Mouse (Mus musculus): ENCODE results near the gene Ate1.
"Not testable (repeated sequence)": the region's sequence is repeated elsewhere in the genome, so short reads cannot be mapped to it uniquely, and the experiment has no call there.

Ate1 gene

DNA sequence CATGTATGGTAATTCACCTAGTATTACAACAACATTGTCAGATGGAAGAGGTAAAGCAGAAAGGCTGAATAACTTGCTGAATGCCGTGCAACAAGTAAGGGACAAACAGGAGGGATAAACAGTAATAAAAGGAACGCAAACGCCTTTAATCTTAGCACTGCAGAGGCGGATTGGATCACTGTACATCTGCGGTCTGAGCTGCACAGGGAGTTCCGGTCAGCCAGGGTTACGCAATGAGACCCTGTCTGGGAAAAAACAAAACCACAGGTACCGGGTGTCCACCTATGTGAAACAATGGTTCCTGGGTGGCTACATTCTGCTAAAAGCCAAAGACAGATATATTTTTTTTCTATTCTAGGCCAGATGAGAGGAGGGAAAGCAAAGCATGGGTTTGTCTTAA, 3.3 kb upstream of the Ate1 start:
- DNase-seq (ENCODE audit: low read depth, low spot score) = no peak

DNA sequence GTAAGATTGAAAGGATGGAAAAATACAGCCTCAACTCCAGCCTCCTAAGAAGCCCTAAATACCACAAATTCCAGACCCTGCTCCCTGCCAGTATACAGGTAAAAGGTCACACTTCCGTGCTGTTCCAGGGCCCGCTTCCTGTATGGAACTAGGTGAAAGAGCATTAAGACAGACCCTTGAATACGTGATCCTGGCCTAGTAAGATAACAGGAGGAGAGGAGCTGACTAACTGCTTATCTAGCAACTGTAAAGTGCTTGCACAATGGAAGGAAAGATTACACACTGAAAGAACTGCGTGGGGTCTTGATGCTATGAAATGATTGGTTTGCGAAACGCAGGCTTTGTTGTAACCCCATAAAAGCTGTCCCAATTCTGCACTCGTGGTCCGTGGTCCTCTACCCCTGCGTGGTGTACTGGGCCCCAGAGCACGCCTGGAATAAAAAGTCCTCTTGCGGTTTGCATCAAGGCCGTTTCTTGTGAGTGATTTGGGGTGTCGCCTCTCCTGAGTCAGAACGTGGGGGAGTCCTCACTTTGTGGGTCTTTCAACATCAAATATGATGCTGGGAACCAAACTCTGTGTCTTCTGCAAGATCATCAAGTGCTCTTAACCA, 748 bp upstream of the Ate1 start:
- no peak for DNase-seq (ENCODE audit: low read depth, low spot score)

DNA sequence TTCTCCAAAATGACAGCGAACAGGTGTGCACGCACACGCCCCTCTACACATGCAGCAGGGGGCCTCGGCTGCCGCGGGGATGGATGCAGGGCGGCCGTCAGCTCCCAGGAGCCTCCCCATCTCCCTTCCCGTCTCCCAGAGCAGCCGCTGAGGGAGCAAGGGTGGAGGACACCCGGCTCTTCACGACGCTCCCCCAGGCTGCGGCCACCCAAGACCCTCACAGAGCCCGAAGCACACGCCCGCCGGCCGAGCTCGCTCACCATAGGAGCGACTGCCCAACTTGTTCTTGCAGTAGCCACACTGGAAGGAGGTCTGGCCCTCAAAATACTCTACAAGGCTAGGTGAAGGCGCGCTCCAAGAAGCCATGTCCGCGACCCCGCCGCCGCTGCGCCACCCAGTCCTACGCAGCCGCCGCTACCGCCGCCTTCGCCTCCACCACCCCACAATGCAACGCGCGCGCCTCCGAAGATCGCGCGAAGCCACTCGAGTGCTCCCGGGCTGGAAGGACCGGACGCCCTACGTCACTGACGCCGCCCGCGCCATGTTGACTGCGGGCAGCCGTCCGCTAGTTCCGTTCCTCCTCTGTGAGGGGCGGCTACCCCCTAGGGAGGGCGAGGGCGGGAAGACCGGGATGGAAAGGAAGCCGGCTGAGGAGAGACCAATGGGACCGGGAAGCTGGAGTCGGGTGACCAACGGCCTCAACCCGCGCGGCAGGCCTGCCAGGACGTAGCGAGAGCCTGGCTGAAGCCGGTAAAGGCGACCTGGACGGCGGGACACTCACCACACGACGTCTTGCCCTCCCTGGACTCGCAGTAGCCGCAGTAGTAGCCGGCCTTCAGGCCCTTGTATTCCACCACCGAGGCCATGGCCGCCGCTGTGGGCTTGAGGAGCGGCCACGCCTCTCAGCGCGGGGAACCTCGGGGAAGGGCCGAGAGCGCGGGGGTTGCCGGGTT, 797 bp downstream of the Ate1 start:
- peak; percentile 99 for DNase-seq (ENCODE audit: low read depth, low spot score)

DNA sequence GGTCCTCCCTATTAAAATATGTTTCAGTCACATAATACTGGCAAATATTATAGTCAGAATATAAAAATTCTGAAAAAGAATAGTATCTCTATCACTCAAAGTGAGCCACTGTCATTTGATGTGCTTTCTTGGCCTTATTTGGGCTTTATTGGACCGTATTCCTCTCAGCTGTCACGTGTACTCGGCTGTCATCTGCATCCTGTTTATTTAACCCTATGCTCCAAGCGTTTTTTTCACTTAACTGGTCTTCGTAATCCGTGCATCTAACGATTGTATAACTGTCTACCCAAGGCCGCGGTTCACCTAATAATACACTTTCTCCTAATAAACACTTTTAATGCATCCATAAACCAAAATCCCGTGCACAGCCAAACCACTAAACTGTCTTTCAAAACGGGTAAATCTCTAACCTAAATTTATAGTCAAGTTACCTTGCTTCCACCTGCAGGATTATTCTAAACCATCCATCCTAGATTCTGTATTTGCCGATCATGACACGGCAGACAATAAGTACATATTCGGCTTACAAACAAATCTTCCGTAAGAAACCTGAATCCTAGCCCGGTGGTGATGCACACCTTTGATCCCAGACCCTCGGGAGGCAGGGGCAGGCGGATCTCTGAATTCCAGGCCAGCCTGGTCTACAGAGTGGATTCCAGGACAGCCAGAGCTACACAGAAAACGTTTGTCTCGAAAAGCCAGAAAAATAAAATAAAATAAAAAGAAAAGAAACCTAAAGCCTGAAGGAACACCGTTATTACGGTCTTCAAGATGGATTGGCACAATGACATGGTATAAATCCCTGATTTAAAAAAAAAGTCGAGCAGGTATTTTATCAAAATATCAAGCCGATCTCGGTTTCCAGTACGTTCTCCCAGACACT, 1.7 kb downstream of the Ate1 start:
- DNase-seq (ENCODE audit: low read depth, low spot score) = no peak

DNA sequence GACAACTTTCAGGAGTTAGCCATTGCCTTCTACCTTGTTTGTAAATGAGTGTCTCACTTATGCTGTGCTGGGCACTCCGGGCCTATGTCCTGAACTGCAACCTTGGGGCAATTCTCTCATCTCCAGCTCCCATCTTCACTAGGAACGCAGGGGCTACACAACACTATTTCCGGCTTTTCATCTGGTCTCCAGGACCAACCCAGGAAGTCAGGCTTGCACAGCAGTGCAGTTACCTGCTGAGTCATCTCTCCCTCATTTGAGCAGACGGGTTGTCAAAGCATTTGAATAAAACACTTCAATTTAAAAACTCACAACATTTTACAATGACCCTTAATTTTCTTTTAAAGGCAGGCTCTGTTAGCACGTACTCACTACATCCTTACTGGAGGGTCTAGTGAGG, 9.9 kb downstream of the Ate1 start:
- no peak for DNase-seq (ENCODE audit: low read depth, low spot score)

DNA sequence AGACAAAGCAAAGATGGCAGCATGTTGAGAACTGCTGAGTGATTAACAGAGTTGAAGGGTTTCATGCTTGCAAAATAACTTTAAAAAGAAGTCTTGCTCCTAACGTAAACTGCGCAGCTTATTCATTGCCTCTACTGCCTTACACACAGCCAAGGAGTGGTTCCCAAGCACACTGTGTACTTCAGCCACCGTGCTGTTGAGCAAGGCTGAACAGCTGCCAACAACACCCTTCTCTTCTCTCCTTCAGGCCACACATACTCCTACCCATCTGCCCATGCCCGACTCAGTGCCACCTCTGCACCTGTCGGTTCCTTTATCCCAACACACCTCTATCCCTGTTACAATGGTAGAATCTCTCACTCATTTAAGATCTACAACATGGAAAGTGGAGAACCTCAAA, 17.2 kb downstream of the Ate1 start:
- no peak for DNase-seq (ENCODE audit: low read depth, low spot score)

DNA sequence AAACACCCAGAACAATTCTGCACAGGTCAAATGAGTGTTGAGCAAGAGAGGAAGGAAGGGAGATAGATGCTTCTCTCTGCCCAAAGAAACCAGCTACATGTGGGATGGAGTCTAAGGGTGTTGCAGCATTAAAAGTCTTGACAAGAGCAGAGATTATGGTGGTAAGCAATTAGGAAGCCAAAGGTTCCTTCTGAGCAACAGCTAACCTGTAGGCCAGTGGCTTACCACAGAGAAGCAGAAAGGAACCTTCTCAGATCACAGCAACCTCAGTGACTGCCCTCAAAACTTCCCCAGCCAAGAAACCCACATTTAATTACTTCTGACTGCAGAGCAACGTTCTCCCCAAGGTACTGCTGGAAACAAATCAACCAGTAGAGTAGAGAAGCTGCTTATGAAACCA, 18.7 kb downstream of the Ate1 start:
- DNase-seq (ENCODE audit: low read depth, low spot score) = no peak

DNA sequence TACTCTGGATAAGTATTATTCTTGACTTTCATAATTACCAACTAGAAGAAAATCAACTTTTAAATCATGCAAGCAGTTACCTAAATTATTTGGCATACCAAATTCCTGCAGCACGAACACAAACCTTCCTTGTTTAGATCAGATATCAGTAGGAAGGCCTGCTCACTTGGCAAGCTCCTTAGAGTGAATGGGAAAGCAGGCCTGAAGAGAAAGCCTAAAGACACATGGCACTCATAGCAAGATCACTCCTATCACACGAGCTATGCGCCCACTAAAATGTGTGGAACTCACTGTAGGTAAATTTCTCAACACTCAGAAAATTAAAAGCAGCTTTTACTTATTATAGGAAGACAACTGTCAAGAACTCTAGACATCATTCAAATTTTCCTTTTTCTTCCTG, 26.8 kb downstream of the Ate1 start:
- DNase-seq (ENCODE audit: low read depth, low spot score) = no peak

DNA sequence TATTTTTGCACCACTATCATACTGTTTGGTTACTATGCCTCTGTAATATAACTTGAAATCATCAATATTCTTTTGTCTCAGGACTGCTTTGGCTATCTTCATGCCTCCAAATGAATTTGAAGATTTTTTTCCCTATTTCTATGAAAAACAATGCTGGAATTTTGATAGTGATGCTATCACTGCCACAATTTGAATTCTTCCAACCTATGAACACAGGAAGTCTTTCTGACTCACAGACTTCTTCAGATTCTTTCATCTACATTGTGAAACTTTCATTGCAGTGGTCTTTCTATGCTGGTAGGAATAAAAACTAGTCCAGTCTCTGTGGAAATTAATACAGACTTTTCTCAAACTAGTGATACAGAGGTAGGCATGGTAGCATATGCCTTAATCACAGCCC, 28.1 kb downstream of the Ate1 start:
- DNase-seq (ENCODE audit: low read depth, low spot score) = no peak

DNA sequence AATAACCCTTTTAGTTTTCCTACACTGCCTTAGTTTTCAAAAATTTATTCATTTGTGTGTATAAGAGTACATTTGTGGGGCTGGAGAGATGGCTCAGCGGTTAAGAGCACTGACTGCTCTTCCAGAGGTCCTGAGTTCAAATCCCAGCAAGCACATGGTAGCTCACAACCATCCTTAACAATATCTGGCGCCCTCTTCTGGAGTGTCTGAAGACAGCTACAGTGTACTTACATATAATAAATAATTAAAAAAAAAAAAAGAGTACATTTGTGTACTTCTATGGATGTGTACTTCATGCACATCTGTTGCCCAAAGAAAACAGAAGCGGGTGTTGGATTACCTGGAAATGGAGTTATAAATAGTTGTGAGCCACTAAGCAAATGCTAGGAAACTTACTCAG, 41.2 kb downstream of the Ate1 start:
- DNase-seq (ENCODE audit: low read depth, low spot score) = not testable (repeated sequence)

DNA sequence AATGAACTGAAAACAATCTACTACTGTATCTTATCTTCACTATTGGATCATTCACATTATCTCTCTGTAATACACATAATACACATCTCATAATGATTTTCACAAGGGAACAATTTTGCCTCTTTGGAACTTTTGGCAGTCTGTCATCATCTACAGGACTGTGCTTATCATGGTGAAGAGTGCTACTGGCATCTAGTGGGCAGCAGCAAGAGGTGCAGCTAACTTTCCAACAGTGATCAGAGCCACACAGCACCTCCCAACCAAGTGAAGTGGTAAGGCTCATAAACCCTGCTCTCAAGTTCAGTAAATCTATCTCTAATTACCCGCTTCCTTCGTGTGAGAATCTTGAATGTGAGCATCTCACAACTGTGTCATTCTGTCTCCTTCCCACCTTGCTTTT, 44.2 kb downstream of the Ate1 start:
- peak; percentile 61 for DNase-seq (ENCODE audit: low read depth, low spot score)

DNA sequence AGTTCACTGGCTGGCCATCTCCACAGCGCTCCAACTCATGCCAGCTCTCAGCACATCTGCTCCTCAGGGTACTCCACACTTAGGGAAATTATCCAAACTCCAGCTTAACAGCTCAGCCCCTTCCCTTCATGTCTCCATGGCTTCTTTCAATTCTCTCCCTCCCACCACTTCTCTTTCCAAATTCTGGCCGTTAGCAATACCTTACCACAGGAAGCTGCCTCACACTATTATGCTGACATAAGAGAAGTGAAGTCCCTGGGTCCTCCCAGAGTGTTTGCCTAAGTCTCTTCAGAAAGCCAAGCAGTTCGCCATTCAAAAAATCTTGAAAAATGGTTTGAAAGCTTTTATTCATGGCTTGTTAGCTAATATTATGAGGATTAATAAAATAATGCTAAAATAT, 46.3 kb downstream of the Ate1 start:
- DNase-seq (ENCODE audit: low read depth, low spot score) = no peak

DNA sequence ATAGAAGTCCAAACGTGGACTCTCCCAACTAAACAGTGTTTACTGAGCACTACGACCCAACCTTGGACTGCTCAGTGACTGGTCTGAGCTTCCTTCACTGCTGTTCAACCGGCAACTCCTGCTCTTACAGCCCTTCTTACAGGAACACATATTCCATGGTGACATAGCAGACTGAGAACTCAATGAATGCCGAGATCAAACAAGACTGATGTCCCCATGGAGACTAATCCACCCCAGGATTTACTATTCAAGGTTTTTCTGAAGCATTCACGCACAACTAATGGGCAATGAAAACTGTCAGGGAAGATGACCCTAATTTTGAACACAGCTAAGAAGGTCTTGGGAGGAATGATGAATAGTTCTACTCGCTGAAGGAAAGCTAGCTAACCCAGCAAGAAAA, 47.5 kb downstream of the Ate1 start:
- DNase-seq (ENCODE audit: low read depth, low spot score) = peak; percentile 39

DNA sequence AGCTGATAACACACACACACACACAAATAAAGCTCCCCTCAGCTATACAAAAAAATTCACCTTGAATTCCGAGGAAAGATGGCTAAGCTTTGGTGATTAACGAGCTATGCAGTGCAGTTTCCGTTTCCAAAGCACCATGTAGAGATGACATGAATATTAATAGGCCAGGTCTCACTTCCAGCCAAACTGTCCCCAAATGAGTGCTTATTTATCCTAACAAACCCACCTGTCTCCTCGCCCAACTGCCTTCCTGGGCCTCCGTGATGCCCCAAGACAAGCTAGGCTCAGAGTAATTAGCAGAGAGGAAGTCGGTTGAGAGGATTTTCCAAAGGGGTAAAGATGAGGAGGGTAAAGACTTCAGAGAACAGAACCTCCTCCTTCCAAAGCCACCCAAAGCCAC, 49.1 kb downstream of the Ate1 start:
- no peak for DNase-seq (ENCODE audit: low read depth, low spot score)

DNA sequence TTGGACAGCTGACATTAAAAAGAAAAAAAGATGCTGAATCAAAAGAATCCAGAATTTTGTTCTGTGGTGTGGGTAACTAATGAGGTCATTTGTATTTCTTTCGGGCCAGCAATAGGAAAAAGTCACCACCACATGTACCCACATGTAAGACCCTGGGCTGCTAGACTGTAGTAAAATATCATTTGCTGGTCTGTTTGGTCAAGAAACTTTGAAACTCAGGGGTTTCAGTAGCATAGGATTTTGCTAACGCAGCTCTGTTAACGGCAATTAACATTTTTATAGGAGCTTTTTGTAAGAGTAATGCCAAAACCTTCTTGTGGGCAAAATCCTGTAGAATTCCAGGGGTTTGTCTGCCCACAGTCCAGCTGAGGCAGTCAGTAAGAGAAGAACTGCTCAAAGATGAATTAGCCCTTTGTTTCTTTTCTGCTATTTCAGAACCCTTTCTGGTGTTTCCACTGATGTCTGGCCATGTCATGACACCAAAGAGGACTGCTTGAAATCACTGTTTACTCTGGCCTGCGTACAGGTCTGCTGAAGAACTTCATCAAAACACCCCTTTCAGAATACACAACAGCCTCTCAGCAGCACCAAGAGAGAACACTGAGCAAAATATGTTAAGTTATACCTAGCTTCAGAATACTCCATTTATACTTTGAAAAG, 64.5 kb downstream of the Ate1 start:
- DNase-seq (ENCODE audit: low read depth, low spot score) = no peak

DNA sequence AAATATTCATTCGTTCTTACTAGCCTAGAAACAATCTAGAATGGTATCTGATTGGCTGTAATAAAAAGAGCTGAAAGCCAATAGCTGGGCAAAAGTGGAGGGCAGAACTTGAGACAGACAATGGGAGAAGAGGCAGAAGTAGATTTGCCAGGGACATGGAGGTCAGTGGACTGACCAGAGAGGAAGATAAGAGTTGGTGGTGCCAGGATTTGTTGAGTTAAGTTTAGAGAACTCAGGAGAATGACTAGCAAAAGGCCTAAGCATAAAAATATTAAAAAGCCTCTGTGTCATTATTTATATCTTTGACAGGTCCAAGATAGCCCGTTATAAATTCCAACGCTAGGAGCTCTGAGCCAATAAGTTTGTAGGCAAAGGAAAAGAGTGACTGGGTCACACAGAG, 65.9 kb downstream of the Ate1 start:
- DNase-seq (ENCODE audit: low read depth, low spot score) = no peak

DNA sequence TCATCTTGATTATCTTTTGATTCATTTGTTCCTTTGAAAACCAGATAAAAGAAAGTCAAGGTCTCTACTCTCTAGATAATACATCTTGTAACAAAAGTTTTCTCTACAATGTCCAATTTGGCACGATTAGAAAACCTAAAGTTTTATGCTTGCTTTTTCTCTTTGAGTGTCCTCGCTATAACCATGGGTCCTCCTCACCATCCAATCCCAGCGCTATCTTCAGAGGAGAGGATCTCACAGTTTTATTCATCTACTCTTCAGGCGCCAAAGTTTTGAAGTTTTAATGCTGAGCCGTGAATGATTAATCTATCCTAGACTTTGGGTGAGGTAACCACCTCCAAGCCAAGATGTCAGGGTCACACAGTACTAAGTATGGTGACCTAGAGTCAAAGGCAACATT, 84.4 kb downstream of the Ate1 start:
- DNase-seq (ENCODE audit: low read depth, low spot score) = no peak

DNA sequence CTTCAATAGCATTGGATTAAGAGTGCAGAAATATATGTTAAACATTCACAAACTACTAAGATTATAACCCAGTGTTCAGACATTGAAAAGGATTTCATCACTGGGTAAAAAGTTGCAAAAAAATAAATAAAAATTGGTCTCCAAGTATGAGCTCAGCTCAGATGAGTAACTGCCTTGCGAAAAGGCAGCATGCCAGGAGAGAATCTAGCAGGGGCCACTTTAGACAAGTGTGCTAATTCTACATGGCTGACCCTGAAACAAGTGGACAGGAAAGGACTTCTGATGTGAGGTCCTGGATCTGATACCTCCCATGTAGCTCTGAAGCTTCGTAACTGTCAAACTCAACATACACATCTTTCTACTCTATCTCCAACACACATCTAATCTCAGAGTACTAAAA, 88.0 kb downstream of the Ate1 start:
- DNase-seq (ENCODE audit: low read depth, low spot score) = no peak

DNA sequence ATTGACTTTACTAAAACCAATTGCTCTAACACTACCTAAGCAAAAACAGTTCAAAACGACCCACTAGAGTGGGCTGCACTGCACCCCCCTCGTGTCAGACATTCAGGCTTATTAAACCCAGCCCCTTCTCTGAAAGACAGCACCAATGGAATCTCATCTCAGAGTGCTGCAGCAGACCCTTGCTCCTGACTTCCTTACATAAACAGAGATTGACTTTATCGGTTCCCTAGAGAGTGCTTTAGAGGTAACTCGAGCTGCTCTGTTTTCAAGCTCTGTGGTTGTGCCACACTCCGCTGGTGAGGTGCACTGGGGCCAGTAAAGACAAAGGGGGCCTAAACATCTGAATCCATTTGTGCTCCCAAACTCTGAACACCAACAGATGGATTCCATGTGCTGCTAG, 93.6 kb downstream of the Ate1 start:
- peak; percentile 68 for DNase-seq (ENCODE audit: low read depth, low spot score)

DNA sequence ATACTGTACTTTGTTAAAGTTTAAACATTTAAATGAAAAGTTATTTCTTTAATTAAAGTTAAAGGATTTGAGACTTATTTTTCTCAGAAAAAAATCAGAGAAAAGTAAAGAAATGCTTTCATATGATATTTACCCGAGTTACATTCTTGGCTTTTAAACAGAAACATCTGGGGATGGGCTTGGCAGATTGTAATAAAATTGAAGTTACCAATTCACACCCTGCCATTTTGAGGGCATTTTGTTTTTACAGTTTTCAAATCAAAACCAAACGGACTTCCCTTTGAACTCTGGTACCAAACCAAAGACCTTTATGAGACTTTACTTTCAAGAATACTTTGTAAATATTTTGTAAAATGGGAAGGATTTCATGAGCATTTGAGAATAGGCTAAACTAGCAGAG, 94.2 kb downstream of the Ate1 start:
- DNase-seq (ENCODE audit: low read depth, low spot score) = no peak

DNA sequence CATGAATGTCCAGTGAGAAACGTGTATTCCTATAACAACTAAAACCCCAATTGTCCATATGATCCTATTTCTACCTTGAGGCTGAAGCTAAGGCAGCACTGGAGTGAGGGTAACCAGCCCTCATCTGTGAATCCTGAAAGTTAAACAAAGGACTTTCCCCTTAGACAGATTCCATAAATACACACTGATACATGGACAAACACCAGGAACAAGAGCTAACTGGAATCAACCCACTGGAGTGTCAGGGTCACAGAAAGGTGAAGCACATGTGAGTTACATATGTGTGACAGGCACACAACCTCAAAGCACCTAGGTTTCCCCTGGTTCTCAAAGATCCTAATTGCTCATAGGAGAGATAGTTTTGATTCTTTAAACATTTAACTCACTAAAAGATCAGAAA, 100.2 kb downstream of the Ate1 start:
- no peak for DNase-seq (ENCODE audit: low read depth, low spot score)

DNA sequence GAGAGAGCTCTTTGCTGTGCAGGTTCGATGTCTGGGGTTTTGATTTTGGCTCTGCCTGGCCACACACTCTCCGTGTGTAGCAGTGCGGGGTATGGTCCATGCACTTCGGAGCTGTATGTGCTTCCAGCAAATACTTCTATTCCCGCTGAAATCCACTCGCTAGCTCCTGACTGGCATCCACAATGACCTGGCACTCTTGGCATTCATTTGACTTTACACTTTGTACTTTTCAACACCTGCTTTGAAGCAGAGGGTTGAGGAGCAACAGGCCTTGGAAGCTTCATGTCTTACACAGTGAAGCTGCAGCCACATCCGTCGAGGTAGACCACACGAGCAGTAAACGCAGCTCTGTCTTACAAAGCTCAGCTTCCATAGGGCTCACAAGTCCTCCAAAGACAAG, 112.5 kb downstream of the Ate1 start:
- no peak for DNase-seq (ENCODE audit: low read depth, low spot score)
